In genomic region chr7:44957183-44957835, GRCm38 (mm10) we compare ENCODE assay signal across 10 mouse cellular contexts. TPM values are rescaled to one million over a fixed set of nuclear protein-coding genes. Genes with fewer than 3 reads are reported as not detected.
A peak's percentile ranks its signal among the peaks of the same experiment; 100 is the strongest.
DNase-seq lines count a peak whose midpoint lies in the region; ATAC-seq and TF ChIP-seq lines count a peak whose summit lies in the region.
"Had no signal": no experiment of that assay in that cellular context is flagged by ENCODE, and none has a peak within 500 bp of the region (broad histone marks: within the 10 kb centered on the region; RNA-seq: fewer than 3 reads in every experiment).

No protein-coding gene starts in this region.

- no peak for DNase-seq in hindbrain, postnatal 0 days (ENCODE audit: low spot score)
- no peak for DNase-seq in hindbrain, embryonic 10.5 days (ENCODE audit: low spot score)
- DNase-seq in 3134 (ENCODE audit: extremely low read depth, insufficient read length, low spot score) (peak; percentile 66), ES-CJ7 (ENCODE audit: low read depth, low spot score) (peak; percentile 16)
- DNase-seq in thymus, postnatal 25 days, result no peak
- no peak for DNase-seq in left cerebral cortex, postnatal 14 days (ENCODE audit: low spot score in 2 of 2)
- DNase-seq: right cerebral cortex, adult 18-20 months had no signal

- H3K27me3 ChIP-seq in hindbrain, postnatal 0 days (ENCODE audit: insufficient read depth, low read length), result no peaks in the 10 kb centered on the region
- peaks cover 4% of the 10 kb centered on the region; the same call in 1 of the 2 replicates for H3K27me3 ChIP-seq in hindbrain, embryonic 10.5 days (ENCODE audit: insufficient read depth, poor library complexity, severe bottlenecking)
- H3K27me3 ChIP-seq in lung, embryonic 16.5 days (ENCODE audit: control insufficient read depth, insufficient read depth, low read depth, low read length), result no peaks in the 10 kb centered on the region

- no peaks in the 10 kb centered on the region for H3K9me3 ChIP-seq in hindbrain, postnatal 0 days (ENCODE audit: low read length)
- H3K9me3 ChIP-seq in hindbrain, embryonic 10.5 days, result no peaks in the 10 kb centered on the region
- H3K9me3 ChIP-seq in lung, embryonic 16.5 days (ENCODE audit: control insufficient read depth, low read length), result no peaks in the 10 kb centered on the region
- H3K9me3 ChIP-seq: embryonic facial prominence, embryonic 12.5 days had no signal

- WGBS in hindbrain, postnatal 0 days, result 65% methylated on average over 20 of the region's 20 CpGs
- WGBS in hindbrain, embryonic 10.5 days, result 73% methylated on average over 20 of the region's 20 CpGs
- WGBS in lung, embryonic 16.5 days, result 61% methylated on average over 20 of the region's 20 CpGs

- peak overlapping the region; percentile 28; the same call in 1 of the 2 replicates for H3K27ac ChIP-seq in hindbrain, postnatal 0 days
- no peak overlapping the region for H3K27ac ChIP-seq in hindbrain, embryonic 10.5 days
- H3K27ac ChIP-seq in lung, embryonic 16.5 days (ENCODE audit: low read length), result peak overlapping the region; percentile 49; the same call in 1 of the 2 replicates
- H3K27ac ChIP-seq: embryonic facial prominence, embryonic 12.5 days had no signal

- H3K4me1 ChIP-seq in hindbrain, postnatal 0 days (ENCODE audit: insufficient read depth, low read length), result 0 out of 2 replicates have a peak, but pooled peaks cover 3% of the 10 kb centered on the region
- peaks cover 23% of the 10 kb centered on the region for H3K4me1 ChIP-seq in hindbrain, embryonic 10.5 days (replicated peaks)
- H3K4me1 ChIP-seq in lung, embryonic 16.5 days (replicated peaks; ENCODE audit: control insufficient read depth, insufficient read depth, low read length), result peaks cover 5% of the 10 kb centered on the region; the same call in 1 of the 2 replicates

- H3K4me3 ChIP-seq in hindbrain, postnatal 0 days (ENCODE audit: low read length), result no peak overlapping the region
- no peak overlapping the region for H3K4me3 ChIP-seq in hindbrain, embryonic 10.5 days
- H3K4me3 ChIP-seq in lung, embryonic 16.5 days (ENCODE audit: low read length), result no peak overlapping the region
- H3K4me3 ChIP-seq: embryonic facial prominence, embryonic 12.5 days had no signal

- intact Hi-C loops in left cerebral cortex, postnatal 14 days (cut with DNase I), result no loop called here

- peaks cover 11% of the 10 kb centered on the region for H3K36me3 ChIP-seq in hindbrain, postnatal 0 days (ENCODE audit: insufficient read depth, low read length)
- peaks cover 37% of the 10 kb centered on the region for H3K36me3 ChIP-seq in hindbrain, embryonic 10.5 days
- no peaks in the 10 kb centered on the region; the same call in 1 of the 2 replicates for H3K36me3 ChIP-seq in lung, embryonic 16.5 days (ENCODE audit: control insufficient read depth, insufficient read depth, low read length)

- no peak overlapping the region for H3K4me2 ChIP-seq in hindbrain, postnatal 0 days (ENCODE audit: low read depth, low read length)
- H3K4me2 ChIP-seq in lung, embryonic 16.5 days (ENCODE audit: low read depth, low read length), result no peak overlapping the region
- H3K4me2 ChIP-seq: embryonic facial prominence, embryonic 12.5 days had no signal

- no peak for ATAC-seq in hindbrain, postnatal 0 days
- ATAC-seq in lung, embryonic 16.5 days (ENCODE audit: low read depth), result peak; percentile 23

- no peak for TF ChIP-seq CTCF in hindbrain, postnatal 0 days (IDR thresholded peaks at IDR 0.05; ENCODE audit: low read depth)

- no peak overlapping the region for H3K9ac ChIP-seq in hindbrain, postnatal 0 days (replicated peaks; ENCODE audit: low read length)
- peak overlapping the region; percentile 20; the same call in 1 of the 2 replicates for H3K9ac ChIP-seq in lung, embryonic 16.5 days (ENCODE audit: low read length)
- H3K9ac ChIP-seq: embryonic facial prominence, embryonic 12.5 days had no signal

RNA-seq across cellular contexts. Expression of gene Tsks, which starts 14.3 kb away (rescaled TPM):
- not detected in 2 replicates for total RNA-seq in hindbrain, postnatal 0 days (2014; rRNA removed)
- polyA plus RNA-seq in hindbrain, postnatal 0 days (2015; fragmentation: Nextera tagmentation; extraction: Ambion mirVana), result 0.25 and 0.40 TPM in 2 replicates
- polyA plus RNA-seq in hindbrain, embryonic 10.5 days (2016; fragmentation: Nextera tagmentation; extraction: Ambion mirVana), result 0.08 TPM in 1 of 2 replicates, not detected in the other
- polyA plus RNA-seq in lung, embryonic 16.5 days (2015; fragmentation: Nextera tagmentation; extraction: Ambion mirVana), result 0.15 and 0.44 TPM in 2 replicates
- total RNA-seq in left cerebral cortex, postnatal 14 days (2021), result 1 to 10 TPM; 2.6 to 2.8 TPM
- total RNA-seq: midbrain, postnatal 0 days had no signal

RNA-seq across cellular contexts. Expression of gene Cpt1c, which starts 17.3 kb away (rescaled TPM):
- 99.4 and 105 TPM in 2 replicates for total RNA-seq in hindbrain, postnatal 0 days (2014; rRNA removed)
- polyA plus RNA-seq in hindbrain, postnatal 0 days (2015; fragmentation: Nextera tagmentation; extraction: Ambion mirVana), result 48.7 and 50.7 TPM in 2 replicates
- 22.4 and 26.8 TPM in 2 replicates for polyA plus RNA-seq in hindbrain, embryonic 10.5 days (2016; fragmentation: Nextera tagmentation; extraction: Ambion mirVana)
- 17.1 and 17.5 TPM in 2 replicates for polyA plus RNA-seq in lung, embryonic 16.5 days (2015; fragmentation: Nextera tagmentation; extraction: Ambion mirVana)
- total RNA-seq in left cerebral cortex, postnatal 14 days (2021), result 100 to 1,000 TPM in 1 of 2 experiments, 10 to 100 TPM in 1; 97.4 to 101 TPM

RNA-seq across cellular contexts. Expression of gene Ap2a1, which starts 28.0 kb away (rescaled TPM):
- 251 and 255 TPM in 2 replicates for total RNA-seq in hindbrain, postnatal 0 days (2014; rRNA removed)
- polyA plus RNA-seq in hindbrain, postnatal 0 days (2015; fragmentation: Nextera tagmentation; extraction: Ambion mirVana), result 113 and 115 TPM in 2 replicates
- 80.7 and 93.1 TPM in 2 replicates for polyA plus RNA-seq in hindbrain, embryonic 10.5 days (2016; fragmentation: Nextera tagmentation; extraction: Ambion mirVana)
- 58.2 and 63.7 TPM in 2 replicates for polyA plus RNA-seq in lung, embryonic 16.5 days (2015; fragmentation: Nextera tagmentation; extraction: Ambion mirVana)
- 100 to 1,000 TPM; 381 to 392 TPM for total RNA-seq in left cerebral cortex, postnatal 14 days (2021)

RNA-seq across cellular contexts. Expression of gene Prmt1, which starts 29.1 kb away (rescaled TPM):
- 215 and 251 TPM in 2 replicates for total RNA-seq in hindbrain, postnatal 0 days (2014; rRNA removed)
- 470 and 531 TPM in 2 replicates for polyA plus RNA-seq in hindbrain, postnatal 0 days (2015; fragmentation: Nextera tagmentation; extraction: Ambion mirVana)
- 843 and 861 TPM in 2 replicates for polyA plus RNA-seq in hindbrain, embryonic 10.5 days (2016; fragmentation: Nextera tagmentation; extraction: Ambion mirVana)
- polyA plus RNA-seq in lung, embryonic 16.5 days (2015; fragmentation: Nextera tagmentation; extraction: Ambion mirVana), result 413 and 457 TPM in 2 replicates
- 100 to 1,000 TPM; 166 to 183 TPM for total RNA-seq in left cerebral cortex, postnatal 14 days (2021)

RNA-seq across cellular contexts. Expression of gene Irf3, which starts 40.1 kb away (rescaled TPM):
- 42.2 and 48.6 TPM in 2 replicates for total RNA-seq in hindbrain, postnatal 0 days (2014; rRNA removed)
- 31.5 and 33.7 TPM in 2 replicates for polyA plus RNA-seq in hindbrain, postnatal 0 days (2015; fragmentation: Nextera tagmentation; extraction: Ambion mirVana)
- 76.7 and 78.1 TPM in 2 replicates for polyA plus RNA-seq in hindbrain, embryonic 10.5 days (2016; fragmentation: Nextera tagmentation; extraction: Ambion mirVana)
- polyA plus RNA-seq in lung, embryonic 16.5 days (2015; fragmentation: Nextera tagmentation; extraction: Ambion mirVana), result 96.5 and 108 TPM in 2 replicates
- 10 to 100 TPM; 26.7 to 30.4 TPM for total RNA-seq in left cerebral cortex, postnatal 14 days (2021)

Comparison
In these comparisons a context has a peak if more than half of its experiments do, and no peak if none do; other contexts are left out.
1. DNase-seq: peak in 3134 (single experiment) and ES-CJ7 (single experiment); none in hindbrain, postnatal 0 days (single experiment), hindbrain, embryonic 10.5 days (single experiment), thymus, postnatal 25 days (single experiment) and left cerebral cortex, postnatal 14 days (0 of 2).